Mouse (Mus musculus) lung, embryonic 16.5 days (tissue): ENCODE measurements around the gene Cd6. TPM values are rescaled to one million over a fixed set of nuclear protein-coding genes. Genes with fewer than 3 reads are reported as not detected.
A peak's percentile ranks its signal among the peaks of the same experiment; 100 is the strongest.

Experiments used
- ATAC-seq: fragments of 200-750 bp; cut with Nextera tagmentation; 2 replicates; pipeline ENCODE4 v1.8.0; 2017; ENCODE audit warnings: low read depth, mild to moderate bottlenecking, moderate library complexity
- H3K27ac ChIP-seq: fragments of 300-500 bp; sonication (generic); 2 replicates; pipeline ENCODE4 v1.5.1; 2014; ENCODE audit warnings: mild to moderate bottlenecking, control low read depth, low read length
- H3K27me3 ChIP-seq: fragments of 300-500 bp; sonication (generic); 2 replicates; pipeline ENCODE4 v1.6.1; 2014; ENCODE audit warnings: low read depth, low read length, mixed read lengths; ENCODE audit not compliant: control insufficient read depth, insufficient read depth
- H3K36me3 ChIP-seq: fragments of 300-500 bp; sonication (generic); 2 replicates; pipeline ENCODE4 v1.6.1; 2014; ENCODE audit warnings: low read length; ENCODE audit not compliant: control insufficient read depth, insufficient read depth
- H3K4me1 ChIP-seq: fragments of 300-500 bp; sonication (generic); replicated peaks from 2 replicates; pipeline ENCODE4 v1.6.1; 2014; ENCODE audit warnings: low read length, mixed read lengths; ENCODE audit not compliant: control insufficient read depth, insufficient read depth
- H3K4me2 ChIP-seq: fragments of 300-500 bp; sonication (generic); 2 replicates; pipeline ENCODE4 v1.6.1; 2014; ENCODE audit warnings: low read depth, low read length, control low read depth
- H3K4me3 ChIP-seq: fragments of 300-500 bp; sonication (generic); 2 replicates; pipeline ENCODE4 v1.5.1; 2014; ENCODE audit warnings: mild to moderate bottlenecking, low read length, control low read depth
- H3K9ac ChIP-seq: fragments of 300-500 bp; sonication (generic); 2 replicates; pipeline ENCODE4 v1.6.1; 2014; ENCODE audit warnings: low read length, control low read depth
- H3K9me3 ChIP-seq: fragments of 300-500 bp; sonication (generic); 2 replicates; pipeline ENCODE4 v1.6.1; 2016; ENCODE audit warnings: low read length; ENCODE audit not compliant: control insufficient read depth
- WGBS: fragments of 180-500 bp; shearing (Covaris S2); extraction: QIAGEN DNeasy Blood & Tissue Kit; methylation state at CpG from one replicate; pipeline ENCODE4 v1.1.7; 2014; 5-methylcytosine and 5-hydroxymethylcytosine counted together
- polyA plus RNA-seq: library from polyadenylated mRNA; unstranded; fragments of >200 nt; fragmentation: Nextera tagmentation; extraction: Ambion mirVana; gene quantifications from 2 replicates; pipeline ENCODE4 v1.2.1, GENCODE M21; 2015

Gene Cd6
- polyA plus RNA-seq, 1 experiment from 2014 or later = 0.10 TPM

DNA sequence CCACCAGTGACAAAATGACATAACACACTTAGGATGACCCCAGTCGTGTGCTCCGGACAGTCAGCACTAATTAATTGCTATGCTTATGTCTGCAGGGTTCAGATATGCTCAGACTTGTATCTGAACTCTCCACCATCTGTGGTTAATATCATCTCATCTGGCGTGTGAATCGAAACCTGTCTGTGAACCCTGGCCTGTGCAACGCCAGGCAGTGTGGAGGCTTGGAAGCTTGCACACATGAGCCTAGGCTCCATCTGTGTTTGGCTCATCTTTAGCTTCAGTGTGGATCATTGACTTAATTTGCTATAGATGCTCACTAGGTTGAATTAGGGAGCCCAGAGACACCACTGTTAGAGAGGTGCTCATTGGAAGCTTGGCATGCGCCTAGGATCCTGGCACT is 67.4 kb downstream of the Cd6 start:
- H3K9ac ChIP-seq = no peak overlapping the region
- ATAC-seq = no peak
- H3K27ac ChIP-seq = no peak overlapping the region
- WGBS = 64% methylated on average over 6 of the region's 6 CpGs
- no peaks in the 10 kb centered on the region for H3K36me3 ChIP-seq
- no peak overlapping the region for H3K4me2 ChIP-seq
- no peaks in the 10 kb centered on the region for H3K27me3 ChIP-seq
- peaks cover 13% of the 10 kb centered on the region for H3K4me1 ChIP-seq
- H3K9me3 ChIP-seq = no peaks in the 10 kb centered on the region
- no peak overlapping the region for H3K4me3 ChIP-seq

DNA sequence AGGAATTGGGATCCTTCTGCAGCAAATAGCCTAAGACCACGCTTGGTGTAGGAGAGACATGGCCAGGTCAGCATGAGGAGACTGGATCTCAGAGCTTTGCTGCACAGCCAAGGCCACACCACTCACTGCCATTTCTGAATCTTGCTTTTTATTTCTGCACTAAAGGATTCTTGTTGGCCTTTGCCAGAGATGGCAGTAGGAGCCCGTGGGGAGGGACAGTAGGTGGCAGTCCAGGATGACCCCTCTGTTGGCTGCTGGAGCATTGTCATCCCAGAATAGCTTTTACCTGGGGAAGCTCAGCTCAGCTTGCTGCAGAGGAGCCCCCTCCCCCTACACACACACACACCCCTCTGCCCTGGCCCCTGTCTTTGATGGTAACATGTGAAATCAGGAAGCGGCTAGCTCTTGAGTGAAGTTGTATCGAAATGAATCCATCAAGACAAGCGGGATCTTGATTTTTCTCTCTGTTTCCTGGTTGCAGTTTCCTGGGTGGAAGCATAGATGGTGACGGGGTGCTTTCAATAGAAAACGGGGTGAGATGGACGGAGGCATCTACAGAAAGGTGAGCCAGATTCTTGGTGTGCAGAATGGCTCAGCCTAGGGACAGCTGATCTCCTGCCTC is 68.0 kb downstream of the Cd6 start:
- Histone ChIP-seq H3K9ac (no peak overlapping the region), H3K4me3 (no peak overlapping the region), H3K4me2 (no peak overlapping the region), H3K4me1 (peaks cover 13% of the 10 kb centered on the region), H3K36me3 (no peaks in the 10 kb centered on the region), H3K27ac (no peak overlapping the region), H3K9me3 (no peaks in the 10 kb centered on the region), H3K27me3 (no peaks in the 10 kb centered on the region)
- 73% methylated on average over 8 of the region's 8 CpGs for WGBS
- no peak for ATAC-seq

DNA sequence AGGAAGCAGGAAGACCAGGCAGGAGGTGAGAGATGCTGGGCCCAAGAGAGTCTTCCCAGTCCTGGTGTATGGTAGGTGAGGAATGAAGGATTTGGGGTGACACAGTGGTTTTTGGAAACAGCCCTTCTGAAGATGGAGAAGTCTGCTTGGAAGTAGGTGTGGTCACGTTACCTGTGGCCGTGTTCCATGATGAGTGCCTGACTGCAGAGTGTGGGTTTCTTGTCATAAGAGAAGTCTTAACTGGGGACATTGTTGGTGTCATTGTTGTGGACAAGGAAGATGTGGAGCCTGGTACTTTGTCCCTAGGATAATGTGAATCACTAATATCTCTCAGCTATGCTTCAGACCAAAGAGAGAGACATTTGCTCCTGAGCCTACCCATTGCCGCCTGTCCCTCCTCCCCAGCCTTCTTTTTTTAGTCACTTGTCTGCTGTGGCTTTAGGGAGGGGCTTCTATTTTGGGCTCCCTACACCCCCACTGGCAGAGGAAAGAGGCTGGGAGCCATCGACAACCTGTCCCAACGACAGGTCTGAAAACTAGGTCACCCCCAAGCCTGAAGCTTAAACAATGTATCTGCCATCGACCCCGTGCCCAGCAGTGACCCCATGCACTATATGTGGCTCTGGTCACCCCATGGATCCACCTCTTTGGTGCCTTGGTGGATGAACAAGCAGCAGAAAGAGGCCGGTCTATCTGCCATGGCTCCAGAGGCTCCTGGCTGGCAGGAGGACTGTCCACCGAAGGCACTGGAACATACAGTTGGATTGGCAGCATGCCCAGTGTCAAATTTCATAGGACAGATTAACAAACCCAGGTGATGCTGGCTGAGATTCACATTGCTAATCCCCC is 69.7 kb downstream of the Cd6 start:
- Histone ChIP-seq H3K27me3 (no peaks in the 10 kb centered on the region), H3K9me3 (no peaks in the 10 kb centered on the region), H3K4me1 (peaks cover 13% of the 10 kb centered on the region), H3K27ac (no peak overlapping the region), H3K9ac (no peak overlapping the region), H3K36me3 (no peaks in the 10 kb centered on the region), H3K4me3 (no peak overlapping the region), H3K4me2 (no peak overlapping the region)
- ATAC-seq = no peak
- 71% methylated on average over 9 of the region's 9 CpGs for WGBS

DNA sequence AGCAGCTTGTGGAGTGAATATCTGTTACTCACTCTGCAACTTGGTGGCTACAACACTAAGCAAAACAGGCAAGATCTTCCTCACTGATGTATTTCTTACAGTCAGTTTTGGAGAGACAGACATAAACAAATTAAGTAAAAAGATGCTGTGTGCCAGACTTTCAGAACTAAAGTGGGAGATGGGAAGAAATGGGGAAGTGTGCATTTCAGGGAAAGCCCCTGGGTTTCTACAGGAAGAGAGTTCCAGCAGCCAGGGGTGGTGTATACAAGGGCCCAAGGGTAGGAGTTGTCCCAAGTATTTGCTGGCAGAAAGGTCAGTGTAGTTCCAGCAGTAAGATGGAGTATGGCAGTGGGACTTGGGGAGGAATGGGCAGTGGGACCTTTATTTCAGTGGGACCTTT is 70.3 kb downstream of the Cd6 start:
- ATAC-seq = no peak
- Histone ChIP-seq H3K4me2 (no peak overlapping the region), H3K4me1 (peaks cover 13% of the 10 kb centered on the region), H3K4me3 (no peak overlapping the region), H3K27me3 (no peaks in the 10 kb centered on the region), H3K9ac (no peak overlapping the region), H3K36me3 (no peaks in the 10 kb centered on the region), H3K27ac (peak overlapping the region; percentile 72), H3K9me3 (no peaks in the 10 kb centered on the region)

DNA sequence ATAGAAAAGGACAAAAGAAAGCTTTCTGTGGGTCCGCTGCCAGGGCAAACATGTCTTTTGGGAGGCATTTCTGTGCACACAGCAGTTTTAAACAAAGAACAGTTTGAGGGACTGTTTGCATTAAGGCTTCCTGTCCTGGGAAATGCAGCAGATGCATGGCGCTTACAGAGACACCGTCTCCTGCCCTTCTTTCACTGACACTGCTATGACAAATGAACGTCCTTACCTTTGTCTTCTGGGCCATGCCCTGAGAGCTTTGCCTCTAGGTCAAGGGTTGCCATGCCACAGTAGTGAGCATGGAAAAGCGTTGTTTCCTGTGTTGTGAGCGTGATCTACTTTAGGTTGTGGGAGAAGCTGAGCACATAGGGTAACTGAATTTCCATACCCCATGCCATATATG is 71.2 kb downstream of the Cd6 start:
- ATAC-seq = peak; percentile 77
- H3K27ac ChIP-seq = peak overlapping the region; percentile 72
- H3K27me3 ChIP-seq = no peaks in the 10 kb centered on the region
- no peak overlapping the region for H3K9ac ChIP-seq
- no peak overlapping the region for H3K4me3 ChIP-seq
- no peak overlapping the region for H3K4me2 ChIP-seq
- H3K36me3 ChIP-seq = no peaks in the 10 kb centered on the region
- no peaks in the 10 kb centered on the region for H3K9me3 ChIP-seq
- WGBS = 26% methylated on average over 6 of the region's 6 CpGs
- peaks cover 13% of the 10 kb centered on the region for H3K4me1 ChIP-seq

DNA sequence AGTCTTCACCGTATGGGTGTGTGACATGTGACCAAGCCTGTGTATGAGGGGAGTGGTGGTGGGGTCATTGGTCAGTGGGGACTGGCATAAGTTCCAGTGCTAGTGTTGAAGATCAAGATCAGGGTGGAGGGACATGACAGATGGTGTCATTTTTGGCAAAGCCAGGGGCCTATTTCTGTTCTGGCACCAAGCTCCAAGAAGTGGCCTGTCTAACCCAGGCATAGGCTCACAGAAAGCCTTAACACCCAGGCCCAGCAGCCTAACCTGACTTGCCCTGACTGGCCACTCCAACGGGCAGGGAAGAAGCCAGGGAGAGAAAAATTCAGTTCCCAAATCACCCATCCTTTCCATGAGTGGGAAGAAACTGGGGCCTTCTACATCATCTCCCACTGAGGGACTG is 72.3 kb downstream of the Cd6 start:
- Histone ChIP-seq H3K36me3 (no peaks in the 10 kb centered on the region), H3K4me2 (no peak overlapping the region), H3K4me3 (no peak overlapping the region), H3K27ac (no peak overlapping the region), H3K4me1 (peaks cover 13% of the 10 kb centered on the region), H3K9me3 (no peaks in the 10 kb centered on the region), H3K27me3 (no peaks in the 10 kb centered on the region), H3K9ac (no peak overlapping the region)
- 71% methylated on average over 2 of the region's 2 CpGs for WGBS
- no peak for ATAC-seq

DNA sequence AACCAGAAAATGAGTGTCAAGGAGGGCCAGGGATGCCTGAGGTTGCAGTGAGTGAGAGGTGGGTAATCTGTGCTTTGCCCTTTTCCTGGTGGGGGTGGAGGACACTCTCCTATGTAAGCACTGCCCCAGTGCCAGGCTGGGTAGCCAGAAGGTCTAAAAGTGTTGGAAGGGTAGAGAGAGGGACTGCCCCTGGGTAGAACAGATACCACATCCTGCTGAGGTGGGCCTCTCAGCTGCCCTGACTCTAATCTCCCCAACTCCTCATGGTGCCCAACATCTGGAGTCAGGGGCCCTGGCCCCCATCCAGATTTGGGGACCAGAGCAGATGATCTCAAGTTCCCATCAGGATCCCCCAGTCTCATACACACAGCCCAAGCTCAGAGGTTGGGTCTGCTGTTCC is 72.7 kb downstream of the Cd6 start:
- Histone ChIP-seq H3K4me2 (no peak overlapping the region), H3K27ac (no peak overlapping the region), H3K4me1 (peaks cover 13% of the 10 kb centered on the region), H3K27me3 (no peaks in the 10 kb centered on the region), H3K9ac (no peak overlapping the region), H3K9me3 (no peaks in the 10 kb centered on the region), H3K36me3 (no peaks in the 10 kb centered on the region), H3K4me3 (no peak overlapping the region)
- 0 out of 2 replicates have a peak, but pooled peaks have one; percentile 23 for ATAC-seq

DNA sequence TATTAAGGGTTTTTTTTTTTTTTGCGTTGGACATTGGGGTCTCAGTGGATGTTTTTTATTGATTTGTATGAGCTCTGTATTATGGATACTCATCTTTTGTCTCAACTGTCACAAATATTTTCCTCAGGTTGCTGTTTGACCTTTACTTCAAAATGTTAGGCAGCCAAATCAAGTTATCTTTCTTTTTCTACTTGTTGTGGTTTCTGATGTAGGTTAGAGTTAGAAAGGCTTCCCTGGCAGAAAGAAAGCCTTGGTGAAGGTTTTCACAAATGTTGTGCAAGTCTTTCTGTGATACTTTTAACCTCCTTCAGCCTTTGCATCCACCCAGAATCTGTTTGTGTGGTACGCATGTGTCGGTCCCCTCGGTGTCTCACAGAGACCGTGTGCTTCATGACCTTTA is 77.2 kb downstream of the Cd6 start:
- Histone ChIP-seq H3K9ac (no peak overlapping the region), H3K4me3 (no peak overlapping the region), H3K4me1 (no peaks in the 10 kb centered on the region), H3K9me3 (no peaks in the 10 kb centered on the region), H3K27me3 (no peaks in the 10 kb centered on the region), H3K27ac (no peak overlapping the region), H3K4me2 (no peak overlapping the region), H3K36me3 (no peaks in the 10 kb centered on the region)
- WGBS = 96% methylated on average over 5 of the region's 5 CpGs
- ATAC-seq = no peak

DNA sequence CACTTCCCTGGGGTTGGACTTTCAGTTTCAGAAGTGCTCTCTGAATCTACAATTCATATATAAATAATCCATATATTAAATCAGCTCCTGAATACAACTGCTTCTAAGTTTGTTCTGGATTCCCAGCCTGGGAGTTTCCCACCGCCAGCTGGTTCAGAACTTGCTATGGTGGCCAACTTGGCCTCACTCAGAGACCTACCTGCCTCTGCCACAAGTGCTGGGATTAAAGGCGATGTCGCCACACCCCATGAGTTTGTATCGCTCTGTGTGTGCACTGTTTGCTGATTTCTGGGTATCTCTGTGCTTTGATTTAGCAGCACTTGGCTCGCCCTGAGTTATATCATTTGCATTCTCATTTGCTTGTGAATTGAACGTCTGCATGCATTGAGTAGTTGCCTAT is 77.8 kb downstream of the Cd6 start:
- no peak for ATAC-seq
- Histone ChIP-seq H3K9me3 (no peaks in the 10 kb centered on the region), H3K27ac (no peak overlapping the region), H3K27me3 (no peaks in the 10 kb centered on the region), H3K4me2 (no peak overlapping the region), H3K9ac (no peak overlapping the region), H3K4me3 (no peak overlapping the region), H3K36me3 (no peaks in the 10 kb centered on the region), H3K4me1 (no peaks in the 10 kb centered on the region)
- 89% methylated on average over 6 of the region's 6 CpGs for WGBS
